Mouse (Mus musculus): ENCODE measurements around the gene Faah. TPM values are rescaled to one million over a fixed set of nuclear protein-coding genes. Genes with fewer than 3 reads are reported as not detected.

Gene Faah
- polyA plus RNA-seq, 1 experiment from 2014 or later, result 2.3 TPM

DNA sequence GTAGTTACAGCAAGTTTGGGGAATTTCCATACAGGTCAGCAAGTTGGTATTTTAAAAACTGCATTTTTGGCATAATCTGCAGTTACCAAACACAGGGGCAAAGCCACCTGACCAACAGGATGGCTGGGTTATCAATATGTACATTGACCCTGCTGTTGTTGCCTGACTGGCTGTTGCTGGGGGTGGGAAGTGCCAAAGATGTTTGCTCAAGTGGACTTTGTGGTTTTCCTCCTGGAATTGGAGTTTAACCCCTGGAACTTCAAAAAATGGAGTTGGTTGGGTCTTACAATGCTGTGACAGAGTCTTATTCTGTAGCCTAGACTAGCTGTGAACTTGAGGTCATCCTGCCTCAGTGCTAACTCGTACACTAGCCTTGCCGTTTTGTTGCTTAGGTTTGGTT is 22.7 kb upstream of the Faah start:
- no peaks in the 10 kb centered on the region for H3K4me1 ChIP-seq
- no peak overlapping the region for H3K4me3 ChIP-seq
- no peaks in the 10 kb centered on the region for H3K27me3 ChIP-seq (ENCODE audit: poor library complexity, severe bottlenecking)
- H3K27ac ChIP-seq, result no peak overlapping the region
- no peak for DNase-seq (ENCODE audit: extremely low spot score, low spot score)
- H3K9me3 ChIP-seq, result no peaks in the 10 kb centered on the region
- 98% methylated on average over 2 of the region's 2 CpGs for WGBS
- H3K36me3 ChIP-seq (replicated peaks), result peaks cover 38% of the 10 kb centered on the region

DNA sequence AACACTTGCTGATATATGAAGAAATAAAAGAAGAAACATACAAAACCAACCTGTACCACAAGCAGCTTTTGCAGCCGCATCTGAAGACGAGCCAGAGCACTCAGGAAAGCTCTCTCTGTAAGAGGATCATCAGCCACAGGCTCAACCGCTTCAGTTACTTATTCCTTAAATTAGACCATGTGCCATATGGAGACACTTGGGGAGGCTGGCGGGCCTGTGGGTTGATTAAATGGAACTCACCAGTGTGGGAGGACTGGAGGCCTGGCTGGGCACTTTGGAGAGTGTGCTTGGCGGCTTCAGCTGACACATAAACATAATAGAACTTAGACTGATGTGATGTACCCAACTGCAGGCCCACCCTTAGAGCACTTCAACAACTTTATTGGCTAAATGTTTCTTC is 15.6 kb upstream of the Faah start:
- no peak for DNase-seq (ENCODE audit: extremely low spot score, low spot score)
- Histone ChIP-seq H3K4me1 (no peaks in the 10 kb centered on the region), H3K9me3 (no peaks in the 10 kb centered on the region), H3K36me3 (replicated peaks) (peaks cover 46% of the 10 kb centered on the region), H3K27ac (no peak overlapping the region), H3K4me3 (no peak overlapping the region), H3K27me3 (ENCODE audit: poor library complexity, severe bottlenecking) (no peaks in the 10 kb centered on the region)
- WGBS, result 93% methylated on average over 5 of the region's 5 CpGs

DNA sequence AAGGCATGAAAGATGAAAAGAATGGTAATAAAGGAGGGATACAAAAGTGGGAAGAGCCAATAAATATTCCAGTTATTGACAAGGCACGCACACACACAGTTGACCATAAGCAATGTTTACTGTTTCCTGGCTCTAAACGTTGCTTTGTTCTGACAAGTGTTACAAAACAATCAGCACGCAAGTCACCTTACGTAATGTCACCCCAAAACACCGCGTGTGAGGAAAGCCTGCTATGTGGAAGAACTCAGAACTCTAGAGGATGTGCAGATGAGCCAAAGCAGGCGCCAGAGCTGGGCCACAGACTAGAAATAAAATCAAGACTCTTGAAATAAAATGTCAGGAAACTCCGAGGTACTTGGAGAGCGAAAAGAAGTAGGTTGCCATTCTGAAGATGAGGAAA is 15.2 kb upstream of the Faah start:
- H3K36me3 ChIP-seq (replicated peaks), result peaks cover 45% of the 10 kb centered on the region
- H3K4me3 ChIP-seq, result no peak overlapping the region
- WGBS, result 91% methylated on average over 9 of the region's 9 CpGs
- DNase-seq (ENCODE audit: extremely low spot score, low spot score), result no peak
- no peaks in the 10 kb centered on the region for H3K9me3 ChIP-seq
- H3K27ac ChIP-seq, result no peak overlapping the region
- no peaks in the 10 kb centered on the region for H3K4me1 ChIP-seq
- H3K27me3 ChIP-seq (ENCODE audit: poor library complexity, severe bottlenecking), result no peaks in the 10 kb centered on the region

DNA sequence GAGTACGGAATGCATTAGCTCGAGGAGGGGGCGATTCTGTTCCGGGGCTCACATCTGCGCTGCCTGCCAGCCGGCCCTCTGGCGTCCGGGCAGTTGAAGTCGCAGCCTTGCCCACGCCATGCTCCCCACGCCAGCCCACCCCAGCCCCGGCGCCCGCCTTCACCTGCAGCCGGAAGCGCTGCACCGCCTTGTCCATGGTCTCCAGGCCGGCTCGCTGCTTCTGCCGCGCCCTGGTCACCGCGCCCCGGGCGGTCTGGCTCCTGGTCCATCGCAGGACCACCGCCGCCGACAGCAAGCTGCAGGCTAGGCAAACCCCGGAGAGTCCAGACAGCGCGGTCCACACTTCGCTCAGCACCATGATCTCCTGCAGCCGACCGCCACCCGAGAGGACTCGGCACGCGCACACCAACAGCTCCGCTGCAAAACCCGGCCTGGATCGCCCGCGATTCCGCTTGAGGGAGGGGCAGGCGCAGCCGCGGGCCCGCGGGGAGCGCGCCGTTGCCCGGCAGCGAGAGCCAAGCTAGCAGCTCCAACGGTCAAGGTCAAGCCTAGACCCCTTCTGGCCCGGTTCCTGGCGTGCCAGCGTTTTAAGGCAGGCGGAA is 325 bp downstream of the Faah start:
- H3K27ac ChIP-seq, result peak overlapping the region; percentile 79
- peaks cover 29% of the 10 kb centered on the region for H3K4me1 ChIP-seq

DNA sequence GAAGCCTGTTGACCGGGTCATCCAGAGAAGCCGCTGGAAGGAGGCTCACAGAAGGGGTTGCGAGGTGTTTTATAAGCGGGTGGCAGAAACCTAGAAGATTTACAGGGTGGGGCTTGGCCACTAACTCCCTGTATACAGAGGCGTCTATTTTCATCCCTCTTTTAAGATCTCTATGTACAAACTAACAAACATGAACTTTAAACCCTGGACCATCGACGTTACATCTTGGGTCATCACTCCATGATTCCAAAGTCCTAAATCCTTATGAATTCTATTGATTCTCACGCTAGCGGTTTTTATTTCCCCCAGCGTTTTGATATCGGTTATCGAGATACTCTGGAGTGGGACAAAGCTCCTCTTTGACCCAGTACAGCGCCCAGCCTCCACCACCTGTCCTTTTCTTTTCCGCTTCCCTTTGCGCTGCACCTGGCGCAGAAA is 845 bp downstream of the Faah start:
- H3K4me1 ChIP-seq, result peaks cover 29% of the 10 kb centered on the region
- H3K27me3 ChIP-seq (ENCODE audit: poor library complexity, severe bottlenecking), result peaks cover 81% of the 10 kb centered on the region
- WGBS, result 12% methylated on average over 16 of the region's 16 CpGs
- peak overlapping the region; percentile 73 for H3K4me3 ChIP-seq
- H3K9me3 ChIP-seq, result no peaks in the 10 kb centered on the region
- peak overlapping the region; percentile 79 for H3K27ac ChIP-seq
- H3K36me3 ChIP-seq (replicated peaks), result no peaks in the 10 kb centered on the region
- DNase-seq (ENCODE audit: extremely low spot score, low spot score), result no peak

More for the DNA sequence above, 325 bp downstream of the Faah start:
- DNase-seq (ENCODE audit: extremely low spot score, low spot score), result peak; percentile 77
- Histone ChIP-seq H3K36me3 (replicated peaks) (no peaks in the 10 kb centered on the region), H3K9me3 (no peaks in the 10 kb centered on the region), H3K27me3 (ENCODE audit: poor library complexity, severe bottlenecking) (peaks cover 86% of the 10 kb centered on the region), H3K4me3 (peak overlapping the region; percentile 73)
- under 1% methylated on average over 60 of the region's 60 CpGs for WGBS

DNA sequence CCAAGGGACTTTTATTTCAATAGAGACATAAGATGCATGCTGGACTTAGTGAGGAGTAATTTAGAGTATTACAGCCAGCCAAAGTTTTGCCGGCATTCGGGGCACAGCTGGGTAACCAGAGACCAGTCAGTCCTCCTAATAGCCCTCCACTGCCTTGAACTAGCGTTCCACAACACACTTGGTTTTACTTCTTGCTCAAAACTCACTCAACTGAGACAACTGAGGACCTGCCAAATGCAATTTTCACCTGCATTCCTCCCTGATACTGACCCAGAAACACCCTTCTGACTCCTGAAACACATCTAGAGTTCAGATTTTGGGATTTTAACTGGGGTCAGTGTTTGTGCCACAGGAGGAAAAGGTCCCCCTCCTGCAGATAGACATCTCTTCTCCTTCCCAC is 1.3 kb downstream of the Faah start:
- Histone ChIP-seq H3K4me1 (peaks cover 29% of the 10 kb centered on the region), H3K27ac (no peak overlapping the region), H3K4me3 (no peak overlapping the region), H3K36me3 (replicated peaks) (no peaks in the 10 kb centered on the region), H3K9me3 (no peaks in the 10 kb centered on the region), H3K27me3 (ENCODE audit: poor library complexity, severe bottlenecking) (peaks cover 78% of the 10 kb centered on the region)
- no peak for DNase-seq (ENCODE audit: extremely low spot score, low spot score)
- WGBS, result 58% methylated on average over 3 of the region's 3 CpGs

DNA sequence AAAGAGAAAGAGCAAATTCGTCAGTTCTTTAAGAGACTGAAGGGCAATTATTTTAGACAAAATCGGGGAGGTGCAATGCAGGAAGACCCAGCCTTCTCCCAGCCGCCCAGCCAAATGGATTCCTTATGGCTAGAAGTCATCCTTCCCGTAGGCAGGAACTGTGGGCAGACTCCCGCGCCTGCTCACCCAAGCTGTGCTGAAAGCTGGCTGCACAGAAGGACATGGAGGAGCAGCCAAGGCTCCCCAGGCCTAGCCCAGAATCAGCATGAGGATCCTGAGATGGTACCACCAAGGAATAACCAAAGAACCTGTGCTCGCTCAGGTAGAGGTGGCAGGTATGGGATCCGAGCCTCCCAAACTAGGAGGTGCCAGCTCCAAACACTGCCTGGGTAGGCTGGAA is 1.7 kb downstream of the Faah start:
- no peaks in the 10 kb centered on the region for H3K36me3 ChIP-seq (replicated peaks)
- no peaks in the 10 kb centered on the region for H3K9me3 ChIP-seq
- H3K27ac ChIP-seq, result no peak overlapping the region
- 69% methylated on average over 8 of the region's 8 CpGs for WGBS
- DNase-seq (ENCODE audit: extremely low spot score, low spot score), result no peak
- peaks cover 82% of the 10 kb centered on the region for H3K27me3 ChIP-seq (ENCODE audit: poor library complexity, severe bottlenecking)
- no peak overlapping the region for H3K4me3 ChIP-seq
- H3K4me1 ChIP-seq, result peaks cover 29% of the 10 kb centered on the region

DNA sequence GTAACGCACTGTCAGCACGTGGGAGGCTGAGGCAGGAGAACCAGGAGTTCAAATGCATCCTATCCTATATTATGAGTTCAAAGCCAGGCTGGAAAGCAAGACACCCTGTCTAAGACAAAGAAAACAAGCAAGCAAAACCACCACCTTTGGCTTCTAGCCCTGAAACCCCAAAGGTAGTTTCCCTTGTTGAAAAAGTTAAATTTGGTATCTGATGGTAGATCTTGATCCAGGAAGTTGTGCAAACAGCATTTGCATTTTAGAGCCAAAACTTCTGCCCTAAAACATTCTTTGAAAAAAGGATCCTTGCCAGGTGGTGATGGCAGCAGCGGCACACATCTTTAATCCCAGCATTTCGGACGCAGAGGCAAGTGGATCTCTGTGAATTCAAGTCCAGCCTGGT is 2.2 kb downstream of the Faah start:
- no peak for DNase-seq (ENCODE audit: extremely low spot score, low spot score)
- Histone ChIP-seq H3K9me3 (no peaks in the 10 kb centered on the region), H3K36me3 (replicated peaks) (no peaks in the 10 kb centered on the region), H3K27me3 (ENCODE audit: poor library complexity, severe bottlenecking) (peaks cover 84% of the 10 kb centered on the region), H3K4me3 (no peak overlapping the region), H3K27ac (no peak overlapping the region), H3K4me1 (peaks cover 29% of the 10 kb centered on the region)
- WGBS, result 87% methylated on average over 5 of the region's 5 CpGs

DNA sequence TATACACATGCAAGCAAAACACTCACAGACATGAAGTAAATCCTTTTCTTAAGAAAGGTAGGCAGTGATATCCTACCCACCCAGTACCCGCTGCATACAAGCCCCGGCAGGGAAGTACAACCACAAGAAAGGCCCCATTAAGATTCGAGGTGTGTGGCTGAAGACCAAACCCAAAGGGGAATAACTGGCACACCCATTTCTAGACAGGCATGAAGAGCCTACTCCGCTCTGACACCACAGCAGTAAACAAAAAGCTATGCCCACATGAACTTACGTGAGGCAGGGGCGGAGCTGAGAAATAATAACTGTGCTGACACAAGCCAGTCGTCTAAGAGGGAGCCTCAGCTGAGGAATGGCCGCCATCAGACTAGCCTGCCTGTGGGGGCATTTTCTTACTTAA is 7.5 kb downstream of the Faah start:
- Histone ChIP-seq H3K9me3 (no peaks in the 10 kb centered on the region), H3K36me3 (replicated peaks) (no peaks in the 10 kb centered on the region), H3K4me3 (no peak overlapping the region), H3K4me1 (0 out of 2 replicates have a peak, but pooled peaks cover 10% of the 10 kb centered on the region), H3K27ac (no peak overlapping the region), H3K27me3 (ENCODE audit: poor library complexity, severe bottlenecking) (peaks cover 58% of the 10 kb centered on the region)
- WGBS, result 83% methylated on average over 8 of the region's 8 CpGs
- DNase-seq (ENCODE audit: extremely low spot score, low spot score), result no peak

DNA sequence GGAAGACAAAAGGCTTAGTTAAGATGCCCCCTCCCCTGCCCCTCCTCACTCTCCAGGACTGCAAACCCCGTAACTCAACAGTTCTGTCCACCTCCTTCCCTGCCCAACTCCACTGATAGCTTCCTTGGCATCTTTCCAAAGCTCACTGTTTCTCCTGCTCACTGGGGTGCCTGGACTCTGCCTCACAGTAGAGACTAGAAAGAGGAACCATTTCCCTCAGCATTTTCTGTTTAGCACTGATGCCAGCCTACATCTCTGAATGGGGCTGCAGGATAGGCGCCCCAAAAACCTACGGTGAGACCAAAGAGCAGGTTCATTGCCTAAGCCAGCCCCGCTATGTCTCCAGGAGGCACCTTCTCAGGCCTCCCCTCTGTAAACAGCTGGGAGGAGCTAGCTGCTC is 16.5 kb downstream of the Faah start:
- H3K4me3 ChIP-seq, result no peak overlapping the region
- H3K9me3 ChIP-seq, result no peaks in the 10 kb centered on the region
- no peaks in the 10 kb centered on the region for H3K36me3 ChIP-seq (replicated peaks)
- H3K27me3 ChIP-seq (ENCODE audit: poor library complexity, severe bottlenecking), result peaks cover 61% of the 10 kb centered on the region
- H3K27ac ChIP-seq, result no peak overlapping the region
- 78% methylated on average over 4 of the region's 4 CpGs for WGBS
- H3K4me1 ChIP-seq, result 0 out of 2 replicates have a peak, but pooled peaks cover 9% of the 10 kb centered on the region
- no peak for DNase-seq (ENCODE audit: extremely low spot score, low spot score)

DNA sequence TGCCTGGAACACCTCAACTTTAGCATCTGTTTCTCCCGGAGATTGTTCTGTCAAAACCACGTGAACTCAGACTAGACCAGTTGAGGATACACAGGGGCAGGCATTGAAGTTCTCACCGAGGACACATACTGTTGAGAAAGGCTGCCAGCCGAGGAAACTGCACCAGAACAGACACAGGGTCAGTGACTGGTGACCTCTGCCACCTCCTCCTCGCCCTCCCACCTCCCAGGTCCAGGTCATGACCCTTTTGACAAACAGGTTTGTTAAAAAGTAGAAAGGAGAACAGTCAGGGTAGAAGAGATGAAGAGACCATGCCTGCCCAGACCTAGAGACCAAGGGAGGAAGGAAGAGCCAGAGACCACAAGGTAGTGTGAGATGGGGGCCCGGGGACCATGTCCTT is 17.1 kb downstream of the Faah start:
- Histone ChIP-seq H3K36me3 (replicated peaks) (no peaks in the 10 kb centered on the region), H3K27me3 (ENCODE audit: poor library complexity, severe bottlenecking) (peaks cover 58% of the 10 kb centered on the region), H3K27ac (no peak overlapping the region), H3K9me3 (no peaks in the 10 kb centered on the region), H3K4me3 (no peak overlapping the region), H3K4me1 (0 out of 2 replicates have a peak, but pooled peaks cover 6% of the 10 kb centered on the region)
- DNase-seq (ENCODE audit: extremely low spot score, low spot score), result no peak
- WGBS, result 54% methylated on average over 6 of the region's 6 CpGs

DNA sequence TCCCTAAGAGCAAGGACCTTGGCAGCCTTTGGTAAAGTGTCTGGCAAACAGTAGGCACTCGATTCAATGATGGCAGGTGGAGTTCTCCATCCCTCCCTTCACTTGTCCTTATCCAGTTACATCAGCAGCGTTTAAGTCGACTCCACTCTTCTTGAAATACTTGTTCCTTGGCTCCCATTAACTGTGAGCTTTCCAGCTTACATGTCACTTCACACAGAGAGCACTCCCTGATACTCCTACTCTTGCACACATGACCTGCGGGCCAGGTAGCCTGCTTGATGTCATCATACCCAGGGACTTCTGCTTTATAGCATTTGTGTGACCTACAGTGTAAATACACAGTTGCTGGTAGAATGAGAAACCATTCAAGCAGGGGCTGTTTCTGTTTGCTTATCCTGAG is 21.0 kb downstream of the Faah start:
- Histone ChIP-seq H3K4me1 (0 out of 2 replicates have a peak, but pooled peaks cover 5% of the 10 kb centered on the region), H3K27me3 (ENCODE audit: poor library complexity, severe bottlenecking) (peaks cover 27% of the 10 kb centered on the region), H3K27ac (no peak overlapping the region), H3K9me3 (peaks cover 7% of the 10 kb centered on the region; the same call in 1 of the 2 replicates), H3K36me3 (replicated peaks) (no peaks in the 10 kb centered on the region), H3K4me3 (no peak overlapping the region)
- WGBS, result 85% methylated on average over 4 of the region's 4 CpGs
- no peak for DNase-seq (ENCODE audit: extremely low spot score, low spot score)

DNA sequence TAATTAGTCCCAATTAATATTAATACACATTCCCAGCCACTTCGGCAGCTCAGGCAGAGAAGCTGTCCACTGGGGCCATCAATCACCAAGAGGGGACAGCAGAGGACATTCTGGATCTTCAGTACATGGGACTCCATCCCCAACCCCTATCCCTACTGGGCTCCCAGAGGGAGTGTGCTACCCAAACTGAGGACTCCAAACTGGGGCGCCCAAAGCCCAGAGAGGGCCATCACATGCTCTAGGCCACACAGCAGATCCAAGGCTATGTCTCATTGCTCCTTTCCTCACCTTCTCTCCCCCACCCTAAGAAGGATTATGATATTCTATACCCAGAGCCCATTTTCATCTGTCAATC is 22.4 kb downstream of the Faah start:
- Histone ChIP-seq H3K4me3 (no peak overlapping the region), H3K36me3 (replicated peaks) (no peaks in the 10 kb centered on the region), H3K4me1 (no peaks in the 10 kb centered on the region), H3K27ac (no peak overlapping the region), H3K9me3 (peaks cover 7% of the 10 kb centered on the region; the same call in 1 of the 2 replicates), H3K27me3 (ENCODE audit: poor library complexity, severe bottlenecking) (peaks cover 22% of the 10 kb centered on the region)
- DNase-seq (ENCODE audit: extremely low spot score, low spot score), result no peak
- 87% methylated on average over 2 of the region's 2 CpGs for WGBS

Measured in forebrain, embryonic 10.5 days (tissue).